Comparison of ENCODE assay signal across 10 mouse cellular contexts in the genomic region with DNA sequence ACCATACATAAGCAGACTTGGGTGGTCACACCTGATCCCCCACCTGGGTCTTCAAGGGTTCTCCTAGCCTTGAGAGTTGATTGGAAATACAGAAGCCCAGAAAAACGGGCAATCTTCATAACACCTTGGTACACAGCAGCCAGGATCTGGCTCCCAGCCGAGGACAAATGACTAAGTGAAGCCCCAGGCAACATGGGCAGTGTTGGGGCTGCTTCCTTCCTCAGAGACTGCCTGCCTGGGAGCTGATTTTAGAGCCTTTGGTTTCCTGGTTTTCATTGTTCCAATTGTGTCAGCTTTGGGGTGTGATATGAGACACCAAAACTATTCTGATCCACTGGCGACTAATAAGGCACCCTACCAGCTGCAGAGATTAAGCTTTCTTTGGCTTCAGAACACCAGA. TPM values are rescaled to one million over a fixed set of nuclear protein-coding genes. Genes with fewer than 3 reads are reported as not detected.
DNase-seq lines count a peak whose midpoint lies in the region; ATAC-seq and TF ChIP-seq lines count a peak whose summit lies in the region.
"Had no signal": no experiment of that assay in that cellular context is flagged by ENCODE, and none has a peak within 500 bp of the region (broad histone marks: within the 10 kb centered on the region; RNA-seq: fewer than 3 reads in every experiment).

No protein-coding gene starts in this region.

- no peaks in the 10 kb centered on the region for H3K9me3 ChIP-seq in hindbrain, embryonic 14.5 days (ENCODE audit: control insufficient read depth, low read length)

- no peak overlapping the region for H3K27ac ChIP-seq in left cerebral cortex, adult 2 months
- H3K27ac ChIP-seq in hindbrain, embryonic 14.5 days: no peak overlapping the region

- no peak for TF ChIP-seq CTCF in left cerebral cortex, adult 2 months (IDR thresholded peaks at IDR 0.05)

- H3K9ac ChIP-seq in hindbrain, embryonic 14.5 days: no peak overlapping the region

- DNase-seq in layer of hippocampus, adult 11-12 months (ENCODE audit: low spot score): peak; percentile 42
- no peak for DNase-seq in layer of hippocampus, adult 18-20 months (ENCODE audit: low spot score in 2 of 2)
- DNase-seq in cerebellum, adult 18-20 months: peak; percentile 72 to 74
- DNase-seq in heart, postnatal 10 days: peak; percentile 55 to 57
- peak; percentile 43 to 44 for DNase-seq in lung, postnatal 4 days
- no peak for DNase-seq in left cerebral cortex, adult 2 months (ENCODE audit: extremely low spot score in 1 of 2, low spot score in 2 of 2)
- DNase-seq in testis, postnatal 14 days (ENCODE audit: low spot score): no peak
- DNase-seq in hindbrain, embryonic 14.5 days (ENCODE audit: low spot score): no peak
- DNase-seq: left cerebral cortex, postnatal 4 days had no signal

- H3K4me2 ChIP-seq in hindbrain, embryonic 14.5 days (replicated peaks): no peak overlapping the region

- ATAC-seq in hindbrain, embryonic 14.5 days (ENCODE audit: low FRiP score): no peak
- ATAC-seq: midbrain, embryonic 16.5 days had no signal

- 70% methylated on average over 3 of the region's 3 CpGs for WGBS in hindbrain, embryonic 14.5 days

- intact Hi-C loops in heart, postnatal 10 days (cut with DNase I): no loop called here
- intact Hi-C loops in left cerebral cortex, adult 2 months (cut with DNase I): no loop called here

- no peaks in the 10 kb centered on the region for H3K36me3 ChIP-seq in hindbrain, embryonic 14.5 days (replicated peaks; ENCODE audit: control insufficient read depth, insufficient read depth)

- H3K4me1 ChIP-seq in hindbrain, embryonic 14.5 days (replicated peaks; ENCODE audit: control insufficient read depth, insufficient read depth, low read length): no peaks in the 10 kb centered on the region

- H3K4me3 ChIP-seq in left cerebral cortex, adult 2 months: no peak overlapping the region
- H3K4me3 ChIP-seq in hindbrain, embryonic 14.5 days (replicated peaks; ENCODE audit: low read length): no peak overlapping the region

- no peaks in the 10 kb centered on the region for H3K27me3 ChIP-seq in hindbrain, embryonic 14.5 days (ENCODE audit: control insufficient read depth, insufficient read depth, low read length)

RNA-seq across cellular contexts. Expression of a gene that starts 20.0 kb away (rescaled TPM):
- 100 to 1,000 TPM; 111 to 119 TPM for total RNA-seq in layer of hippocampus, adult 18-20 months (2021)
- 10 to 100 TPM; 19.4 to 27.4 TPM for total RNA-seq in heart, postnatal 10 days (2021)
- total RNA-seq in left cerebral cortex, adult 2 months (2021): 100 to 1,000 TPM; 139 to 152 TPM
- polyA plus RNA-seq in hindbrain, embryonic 14.5 days (2014; fragmentation: Nextera tagmentation; extraction: Ambion mirVana): 20.6 and 20.7 TPM in 2 replicates

Comparison
In these comparisons a context has a peak if more than half of its experiments do, and no peak if none do; other contexts are left out.
1. DNase-seq: peak in layer of hippocampus, adult 11-12 months (single experiment), cerebellum, adult 18-20 months (2 of 2), heart, postnatal 10 days (2 of 2) and lung, postnatal 4 days (2 of 2); none in layer of hippocampus, adult 18-20 months (0 of 2), left cerebral cortex, adult 2 months (0 of 2), testis, postnatal 14 days (single experiment) and hindbrain, embryonic 14.5 days (single experiment).